Mouse (Mus musculus) midbrain, embryonic 12.5 days (tissue): ENCODE results near the gene Ino80b. TPM values are rescaled to one million over a fixed set of nuclear protein-coding genes. Genes with fewer than 3 reads are reported as not detected.

Experiments used
- ATAC-seq: fragments of 200-750 bp; cut with Nextera tagmentation; 2 replicates; pipeline ENCODE4 v1.8.0; 2017; ENCODE audit warnings: low read depth, moderate TSS enrichment, moderate library complexity; ENCODE audit not compliant: low FRiP score
- H3K27ac ChIP-seq: fragments of 300-500 bp; sonication (generic); replicated peaks from 2 replicates; pipeline ENCODE4 v1.5.1; 2016; ENCODE audit warnings: mild to moderate bottlenecking
- H3K27me3 ChIP-seq: fragments of 300-500 bp; sonication (generic); 2 replicates; pipeline ENCODE4 v1.6.1; 2016; ENCODE audit warnings: mild to moderate bottlenecking
- H3K36me3 ChIP-seq: fragments of 300-500 bp; sonication (generic); 2 replicates; pipeline ENCODE4 v1.6.1; 2016
- H3K4me1 ChIP-seq: fragments of 300-500 bp; sonication (generic); 2 replicates; pipeline ENCODE4 v1.6.1; 2016
- H3K4me2 ChIP-seq: fragments of 300-500 bp; sonication (generic); replicated peaks from 2 replicates; pipeline ENCODE4 v1.6.1; 2016; ENCODE audit warnings: mild to moderate bottlenecking, moderate library complexity
- H3K4me3 ChIP-seq: fragments of 300-500 bp; sonication (generic); 2 replicates; pipeline ENCODE4 v1.5.1; 2016; ENCODE audit warnings: mild to moderate bottlenecking
- H3K9ac ChIP-seq: fragments of 300-500 bp; sonication (generic); replicated peaks from 2 replicates; pipeline ENCODE4 v1.6.1; 2016; ENCODE audit warnings: mild to moderate bottlenecking, moderate library complexity
- H3K9me3 ChIP-seq: fragments of 300-500 bp; sonication (generic); 2 replicates; pipeline ENCODE4 v1.6.1; 2016; ENCODE audit warnings: mild to moderate bottlenecking
- WGBS: fragments of 180-500 bp; shearing (Covaris S2); methylation state at CpG from one replicate; pipeline ENCODE4 v1.1.7; 2016; 5-methylcytosine and 5-hydroxymethylcytosine counted together
- polyA plus RNA-seq: library from polyadenylated mRNA; unstranded; fragments of >200 nt; fragmentation: Nextera tagmentation; extraction: Ambion mirVana; gene quantifications from 2 replicates; pipeline ENCODE4 v1.2.1, GENCODE M21; 2016

The Ino80b gene
- polyA plus RNA-seq, 1 experiment from 2014 or later = 19.4 TPM

DNA sequence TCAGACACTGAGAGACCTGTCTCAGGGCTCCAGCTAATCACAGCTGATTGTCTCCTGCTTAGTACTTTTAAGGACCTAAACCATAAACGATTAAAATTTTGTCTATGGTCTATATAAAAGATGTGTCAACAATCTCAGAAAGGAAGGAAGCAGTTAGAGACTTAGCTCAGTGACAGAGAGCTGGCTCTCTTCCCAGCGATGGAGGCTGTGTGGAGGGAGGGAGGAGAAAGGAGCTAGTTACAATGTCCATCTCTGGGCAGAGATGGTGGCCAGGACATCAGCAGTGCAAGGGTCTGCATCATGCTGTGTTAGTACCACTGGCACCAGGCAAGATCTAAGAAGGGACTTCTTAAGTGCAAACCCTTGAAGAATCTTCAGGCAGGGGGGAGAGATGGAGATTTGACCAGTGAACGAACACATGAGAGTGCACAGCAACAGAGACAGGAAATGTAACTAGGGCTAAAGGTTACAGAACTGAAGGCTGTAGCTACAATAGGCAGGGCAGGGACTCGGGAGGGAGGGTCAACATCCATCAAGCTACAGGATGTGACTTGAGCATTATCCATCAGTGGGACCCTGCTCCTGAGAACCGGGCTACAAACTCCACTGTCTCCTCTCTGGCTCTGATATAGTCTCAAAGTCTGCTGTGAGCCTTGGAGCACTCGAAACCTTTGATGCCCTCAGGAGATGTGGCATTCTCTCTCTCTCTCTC lies 32.7 kb downstream of the Ino80b start:
- Histone ChIP-seq H3K27me3 (peaks cover 62% of the 10 kb centered on the region), H3K9ac (no peak overlapping the region), H3K27ac (no peak overlapping the region), H3K36me3 (no peaks in the 10 kb centered on the region), H3K4me3 (no peak overlapping the region), H3K9me3 (no peaks in the 10 kb centered on the region), H3K4me2 (no peak overlapping the region), H3K4me1 (no peaks in the 10 kb centered on the region)
- WGBS = 49% methylated on average over 6 of the region's 6 CpGs
- ATAC-seq = no peak

DNA sequence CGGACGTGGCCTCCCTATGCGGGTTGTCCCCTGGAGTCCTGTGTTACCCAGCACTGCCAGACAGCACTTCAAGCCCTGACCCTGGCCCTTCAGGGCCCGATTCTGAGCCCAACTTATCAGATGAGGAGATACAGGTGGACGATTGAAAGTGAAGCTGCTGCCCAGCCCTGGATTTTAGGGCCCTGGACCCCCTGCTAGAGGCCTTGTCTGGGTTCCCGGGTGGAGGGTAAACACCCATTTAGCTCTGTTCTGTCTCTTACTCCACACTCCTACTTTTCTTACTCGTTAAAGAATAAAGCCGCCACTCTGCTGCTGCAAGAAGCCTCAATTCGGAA lies 37.3 kb downstream of the Ino80b start:
- Histone ChIP-seq H3K4me3 (peak overlapping the region; percentile 17; the same call in 1 of the 2 replicates), H3K4me2 (0 out of 2 replicates have a peak overlapping the region, but pooled peaks have one; percentile 18), H3K27me3 (peaks cover 88% of the 10 kb centered on the region), H3K4me1 (0 out of 2 replicates have a peak, but pooled peaks cover 9% of the 10 kb centered on the region), H3K27ac (no peak overlapping the region), H3K9me3 (no peaks in the 10 kb centered on the region), H3K9ac (no peak overlapping the region), H3K36me3 (no peaks in the 10 kb centered on the region)
- WGBS = 5% methylated on average over 9 of the region's 9 CpGs
- ATAC-seq = no peak

DNA sequence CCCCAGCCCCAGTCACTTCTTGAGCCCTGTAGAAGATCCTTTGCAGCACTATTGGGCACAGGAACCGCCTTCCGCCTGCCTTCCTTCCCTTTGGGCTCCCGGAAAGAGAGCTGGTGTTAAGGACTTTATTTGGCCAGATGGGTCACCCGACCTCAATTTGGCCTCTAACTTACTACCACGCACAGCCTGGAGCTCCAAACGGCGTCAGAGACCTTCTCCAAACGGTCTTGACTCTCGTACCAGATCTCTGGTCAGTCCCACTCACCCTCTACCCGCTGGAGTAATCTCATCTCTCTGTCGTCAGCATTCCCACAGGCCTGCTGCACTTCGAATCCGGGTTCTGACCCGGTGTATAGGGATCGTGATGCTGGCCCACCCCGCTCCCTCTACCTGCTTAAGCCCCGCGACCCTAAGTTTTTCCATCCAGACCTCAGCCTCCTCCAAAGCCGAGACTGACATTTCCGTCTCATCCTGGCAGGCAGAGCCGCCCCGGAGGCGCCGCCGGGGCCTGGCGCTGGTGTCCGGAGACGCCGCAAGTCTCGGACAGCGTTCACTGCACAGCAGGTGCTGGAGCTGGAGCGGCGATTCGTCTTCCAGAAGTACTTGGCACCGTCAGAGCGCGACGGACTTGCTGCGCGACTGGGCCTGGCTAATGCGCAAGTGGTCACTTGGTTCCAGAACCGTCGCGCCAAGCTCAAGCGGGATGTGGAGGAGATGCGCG lies 37.9 kb downstream of the Ino80b start:
- Histone ChIP-seq H3K4me3 (peak overlapping the region; percentile 17; the same call in 1 of the 2 replicates), H3K4me2 (peak overlapping the region; percentile 18; the same call in 1 of the 2 replicates), H3K9ac (no peak overlapping the region), H3K9me3 (no peaks in the 10 kb centered on the region), H3K4me1 (0 out of 2 replicates have a peak, but pooled peaks cover 9% of the 10 kb centered on the region), H3K27me3 (peaks cover 88% of the 10 kb centered on the region), H3K36me3 (no peaks in the 10 kb centered on the region), H3K27ac (no peak overlapping the region)
- WGBS = under 1% methylated on average over 47 of the region's 47 CpGs
- ATAC-seq = no peak

DNA sequence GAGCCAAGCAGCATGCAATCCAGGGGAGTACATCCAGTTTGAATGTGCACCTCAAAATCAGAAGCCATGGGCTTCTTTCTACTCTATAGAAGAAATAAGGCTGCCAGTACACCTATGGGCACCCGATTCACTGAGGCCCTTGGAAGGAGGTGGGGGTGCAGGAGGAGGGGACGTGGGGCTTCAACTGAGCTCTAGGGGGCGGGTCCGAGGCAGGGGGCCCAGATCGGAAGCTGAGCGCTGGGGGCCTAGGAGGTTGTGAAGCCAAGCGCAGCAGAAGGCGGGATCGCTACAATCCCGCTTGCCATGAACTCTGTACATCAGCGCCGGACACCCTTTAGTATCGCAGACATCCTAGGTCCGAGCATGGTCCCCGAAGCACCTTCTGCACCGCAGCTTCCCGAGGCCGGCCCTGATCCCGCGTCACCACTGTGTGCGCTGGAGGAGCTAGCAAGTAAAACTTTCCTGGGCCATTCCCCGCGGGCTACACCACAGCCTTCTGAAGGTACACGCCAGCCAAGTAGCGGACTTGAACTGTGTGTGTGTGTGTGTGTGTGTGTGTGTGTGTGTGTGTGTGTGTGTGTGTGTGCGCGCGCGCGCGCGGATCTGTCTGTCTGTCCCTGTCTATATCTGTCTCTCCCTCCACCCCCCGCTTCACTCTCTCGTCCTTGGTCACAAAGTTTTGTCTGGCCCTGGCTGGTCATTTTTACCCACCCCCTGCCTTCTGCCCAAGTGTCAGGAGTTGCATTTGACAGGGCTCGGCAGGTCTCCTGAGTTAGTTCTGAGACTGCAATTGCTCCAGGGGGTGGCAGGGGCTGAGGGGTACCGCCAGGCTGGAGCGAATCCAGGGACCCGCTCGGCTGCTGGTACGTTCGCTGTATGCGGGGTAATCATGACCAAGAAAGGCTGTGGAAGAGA lies 38.9 kb downstream of the Ino80b start, which contains the start of gene Lbx2:
Lbx2 (plus strand) TSS at position 247 of the 915 bp plus-strand sequence.
- peak within 1 kb of the TSS; percentile 2; the same call in 1 of the 2 replicates for H3K9ac ChIP-seq
- 0 out of 2 replicates have a peak, but pooled peaks cover 9% of the 10 kb centered on the region for H3K4me1 ChIP-seq
- H3K4me3 ChIP-seq = peak within 1 kb of the TSS; percentile 17; the same call in 1 of the 2 replicates
- H3K27me3 ChIP-seq = peaks cover 93% of the 10 kb centered on the region
- no peaks in the 10 kb centered on the region for H3K9me3 ChIP-seq
- H3K36me3 ChIP-seq = peaks cover 9% of the 10 kb centered on the region
- 0 out of 2 replicates have a peak within 1 kb of the TSS, but pooled peaks have one; percentile 15 for H3K4me2 ChIP-seq
- H3K27ac ChIP-seq = no peak within 1 kb of the TSS
- 1% methylated on average over 35 of the region's 42 CpGs for WGBS
- no peak for ATAC-seq

DNA sequence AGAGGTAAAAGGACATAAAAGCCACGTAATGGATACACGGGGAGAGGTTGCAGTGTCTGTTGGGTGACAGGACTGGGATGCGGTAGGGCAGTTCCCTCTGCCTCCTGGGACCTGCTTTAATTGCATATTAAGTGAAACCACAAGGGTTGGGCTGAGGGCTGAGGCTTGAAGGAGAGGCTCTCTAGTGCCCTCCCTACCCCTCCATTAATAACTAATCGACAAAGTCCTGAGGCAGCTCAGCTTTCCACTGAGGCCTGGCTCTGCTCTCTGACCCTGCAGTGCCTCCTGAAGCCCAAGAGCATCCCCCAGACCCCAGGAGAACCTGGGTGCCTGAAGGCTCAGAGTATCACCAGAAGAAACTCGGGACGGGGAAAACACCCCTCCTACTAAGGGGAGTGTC lies 40.8 kb downstream of the Ino80b start:
- no peak overlapping the region for H3K4me3 ChIP-seq
- 6% methylated on average over 6 of the region's 6 CpGs for WGBS
- H3K9me3 ChIP-seq = no peaks in the 10 kb centered on the region
- ATAC-seq = no peak
- no peak overlapping the region for H3K9ac ChIP-seq
- H3K27me3 ChIP-seq = peaks cover 76% of the 10 kb centered on the region
- H3K27ac ChIP-seq = no peak overlapping the region
- H3K36me3 ChIP-seq = peaks cover 24% of the 10 kb centered on the region
- H3K4me2 ChIP-seq = no peak overlapping the region
- 0 out of 2 replicates have a peak, but pooled peaks cover 9% of the 10 kb centered on the region for H3K4me1 ChIP-seq

DNA sequence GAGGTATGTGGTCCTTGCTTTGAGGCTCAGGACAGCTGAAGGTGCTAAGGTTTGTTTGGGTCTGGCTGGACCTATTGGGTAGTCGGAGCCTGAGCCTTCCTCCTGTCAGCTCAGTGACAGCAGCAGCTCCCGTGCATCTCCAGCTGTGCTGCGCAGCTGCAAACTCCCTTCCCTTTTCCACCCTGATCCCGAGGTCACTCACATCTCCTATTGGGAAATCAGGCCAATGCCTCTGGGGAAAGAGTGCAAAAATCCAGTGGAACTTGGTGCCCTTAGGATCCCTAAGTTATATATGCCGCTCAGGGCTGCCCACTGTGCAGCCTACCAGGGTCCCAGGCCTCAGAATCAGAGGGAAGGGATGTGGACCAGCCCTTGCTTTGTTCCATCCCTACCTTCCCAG lies 41.7 kb downstream of the Ino80b start:
- Histone ChIP-seq H3K9me3 (no peaks in the 10 kb centered on the region), H3K4me2 (no peak overlapping the region), H3K36me3 (peaks cover 24% of the 10 kb centered on the region), H3K27ac (no peak overlapping the region), H3K27me3 (peaks cover 68% of the 10 kb centered on the region), H3K9ac (no peak overlapping the region), H3K4me1 (peaks cover 17% of the 10 kb centered on the region), H3K4me3 (no peak overlapping the region)
- 7% methylated on average over 5 of the region's 5 CpGs for WGBS
- ATAC-seq = no peak

DNA sequence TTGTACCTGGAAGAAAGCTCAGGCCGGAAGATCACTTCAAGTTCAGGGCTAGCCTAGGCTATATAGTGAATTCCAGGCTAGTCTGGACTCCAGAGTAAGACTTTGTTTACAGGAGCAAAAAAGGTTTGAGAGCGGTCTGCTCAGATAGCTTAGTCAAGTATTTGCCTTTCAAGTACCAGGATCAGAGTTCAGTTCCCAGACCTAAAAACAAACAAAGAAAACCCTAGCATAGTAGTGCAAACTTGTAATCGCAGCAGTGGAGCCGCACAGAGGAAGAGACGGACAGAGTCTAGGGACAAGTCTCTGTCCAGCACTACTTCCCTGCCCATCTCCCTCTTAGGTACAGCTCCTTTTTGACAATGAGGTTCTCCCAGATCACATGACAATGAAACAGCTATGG lies 45.0 kb downstream of the Ino80b start:
- H3K4me1 ChIP-seq = peaks cover 17% of the 10 kb centered on the region
- H3K27me3 ChIP-seq = peaks cover 58% of the 10 kb centered on the region
- no peaks in the 10 kb centered on the region for H3K9me3 ChIP-seq
- ATAC-seq = no peak
- no peak overlapping the region for H3K4me3 ChIP-seq
- 98% methylated on average over 5 of the region's 5 CpGs for WGBS
- H3K9ac ChIP-seq = no peak overlapping the region
- H3K27ac ChIP-seq = no peak overlapping the region
- no peak overlapping the region for H3K4me2 ChIP-seq
- H3K36me3 ChIP-seq = peaks cover 24% of the 10 kb centered on the region

DNA sequence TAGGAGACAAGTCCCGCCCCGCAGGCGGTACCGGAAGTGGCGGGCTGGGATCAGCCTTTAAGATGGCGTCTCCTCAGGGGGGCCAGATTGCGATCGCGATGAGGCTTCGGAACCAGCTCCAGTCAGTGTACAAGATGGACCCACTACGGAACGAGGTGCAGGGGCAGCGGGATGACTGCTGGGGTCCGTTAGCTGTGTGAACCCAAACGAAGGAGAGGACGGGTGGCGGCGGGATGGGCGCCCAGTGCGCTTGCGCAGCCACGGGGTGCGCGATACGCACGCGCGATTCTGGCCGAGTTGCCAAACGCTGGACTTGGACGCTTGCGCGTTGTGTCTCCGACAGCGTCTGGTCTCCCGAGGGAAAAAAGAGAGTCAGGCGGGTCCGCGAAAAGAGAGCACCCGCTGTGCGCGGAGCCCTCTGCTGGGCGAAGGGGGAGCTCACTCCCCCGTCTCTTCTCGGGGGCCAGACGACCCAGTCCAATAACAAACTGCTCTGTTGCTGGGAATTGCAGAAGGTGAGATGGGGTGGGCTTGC lies 46.8 kb downstream of the Ino80b start:
- peaks cover 15% of the 10 kb centered on the region for H3K4me1 ChIP-seq
- peak overlapping the region; percentile 91 for H3K27ac ChIP-seq
- under 1% methylated on average over 46 of the region's 46 CpGs for WGBS
- H3K9ac ChIP-seq = peak overlapping the region; percentile 70
- peaks cover 58% of the 10 kb centered on the region for H3K27me3 ChIP-seq
- ATAC-seq = peak; percentile 91
- no peaks in the 10 kb centered on the region for H3K9me3 ChIP-seq
- peak overlapping the region; percentile 94 for H3K4me2 ChIP-seq
- H3K36me3 ChIP-seq = peaks cover 24% of the 10 kb centered on the region
- peak overlapping the region; percentile 68 for H3K4me3 ChIP-seq

DNA sequence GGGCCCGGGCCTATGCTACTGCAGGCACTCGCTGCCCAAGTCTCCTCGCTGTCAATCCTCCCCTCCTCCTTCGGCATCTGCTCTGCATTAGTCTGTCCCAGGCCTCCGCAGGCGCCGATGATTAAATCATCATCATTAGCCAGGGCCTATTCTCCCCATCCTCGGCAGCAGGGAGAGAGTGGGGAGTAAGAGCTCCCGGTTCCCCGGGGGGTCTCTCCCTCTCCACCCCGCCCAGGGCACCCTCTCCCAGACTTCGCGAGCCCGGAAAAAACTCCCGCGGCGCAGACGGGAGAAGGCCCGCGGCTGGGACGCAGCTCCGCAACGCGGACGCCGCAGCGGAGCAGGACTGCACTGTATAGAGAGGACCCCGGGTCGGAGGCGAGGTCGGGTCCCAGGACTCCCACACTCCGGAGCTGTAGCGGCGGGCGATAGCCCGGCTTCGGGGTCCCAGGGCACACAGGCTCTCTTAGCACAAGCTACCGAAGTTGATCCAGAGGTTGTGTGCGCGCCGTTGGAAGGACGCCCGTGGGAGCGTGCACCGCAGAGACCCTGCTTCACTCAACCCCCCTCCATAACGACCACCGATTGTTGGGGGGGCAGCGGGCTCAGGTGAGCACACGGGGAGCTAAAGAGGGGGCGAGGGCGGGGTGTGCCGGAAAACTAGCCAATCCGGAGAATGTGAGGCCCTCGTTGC lies 47.5 kb downstream of the Ino80b start, which contains the start of gene Pcgf1:
Pcgf1 (plus strand) TSS at position 240 of the 694 bp plus-strand sequence.
- peak within 1 kb of the TSS; percentile 94 for H3K4me2 ChIP-seq
- peak within 1 kb of the TSS; percentile 68 for H3K4me3 ChIP-seq
- peak within 1 kb of the TSS; percentile 70 for H3K9ac ChIP-seq
- H3K27me3 ChIP-seq = peaks cover 58% of the 10 kb centered on the region
- peaks cover 24% of the 10 kb centered on the region for H3K36me3 ChIP-seq
- peak; percentile 74 for ATAC-seq
- under 1% methylated on average over 53 of the region's 54 CpGs for WGBS
- no peaks in the 10 kb centered on the region for H3K9me3 ChIP-seq
- peaks cover 15% of the 10 kb centered on the region for H3K4me1 ChIP-seq
- H3K27ac ChIP-seq = peak within 1 kb of the TSS; percentile 91

DNA sequence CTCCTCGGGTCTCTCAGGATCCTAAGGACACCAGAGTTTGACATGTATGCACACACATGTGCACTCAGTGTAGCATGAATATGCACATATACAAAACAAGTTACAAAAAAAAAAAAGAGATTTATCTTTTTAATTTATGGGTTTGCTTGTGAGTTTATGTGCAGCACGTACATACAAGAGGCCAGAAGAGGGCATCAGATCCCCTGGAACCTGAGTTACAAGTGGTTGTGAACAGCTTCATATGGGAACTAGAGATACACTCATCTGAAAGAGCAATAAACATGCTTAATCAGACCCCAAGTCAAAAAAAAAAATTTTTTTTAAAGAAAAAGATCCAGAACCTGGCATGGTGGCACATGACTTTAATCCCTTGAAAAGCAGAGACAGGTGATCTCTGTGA lies 50.3 kb downstream of the Ino80b start:
- Histone ChIP-seq H3K9me3 (no peaks in the 10 kb centered on the region), H3K4me1 (peaks cover 29% of the 10 kb centered on the region), H3K9ac (no peak overlapping the region), H3K4me3 (no peak overlapping the region), H3K27me3 (peaks cover 75% of the 10 kb centered on the region), H3K36me3 (peaks cover 2% of the 10 kb centered on the region; the same call in 1 of the 2 replicates), H3K4me2 (no peak overlapping the region), H3K27ac (no peak overlapping the region)
- ATAC-seq = no peak
- WGBS = 17% methylated on average over 2 of the region's 2 CpGs
